Mouse (Mus musculus) hindbrain, embryonic 16.5 days (tissue): ENCODE results near the gene Taar6. TPM values are rescaled to one million over a fixed set of nuclear protein-coding genes. Genes with fewer than 3 reads are reported as not detected.

Experiments
- ATAC-seq: fragments of 200-750 bp; cut with Nextera tagmentation; 2 replicates; pipeline ENCODE4 v1.8.0; 2017; ENCODE audit warnings: moderate TSS enrichment, moderate library complexity
- H3K27ac ChIP-seq: fragments of 300-500 bp; sonication (generic); 2 replicates; pipeline ENCODE4 v1.5.1; 2014; ENCODE audit warnings: low read depth, mild to moderate bottlenecking, control low read depth, low read length, moderate library complexity
- H3K27me3 ChIP-seq: fragments of 300-500 bp; sonication (generic); replicated peaks from 2 replicates; pipeline ENCODE4 v1.6.1; 2014; ENCODE audit warnings: low read length; ENCODE audit not compliant: control insufficient read depth, insufficient read depth
- H3K36me3 ChIP-seq: fragments of 300-500 bp; sonication (generic); 2 replicates; pipeline ENCODE4 v1.6.1; 2014; ENCODE audit warnings: mild to moderate bottlenecking, low read length, moderate library complexity, mixed read lengths; ENCODE audit not compliant: control insufficient read depth, insufficient read depth
- H3K4me1 ChIP-seq: fragments of 300-500 bp; sonication (generic); 2 replicates; pipeline ENCODE4 v1.6.1; 2014; ENCODE audit warnings: low read depth, low read length; ENCODE audit not compliant: control insufficient read depth, insufficient read depth
- H3K4me2 ChIP-seq: fragments of 300-500 bp; sonication (generic); 2 replicates; pipeline ENCODE4 v1.6.1; 2014; ENCODE audit warnings: mild to moderate bottlenecking, low read length, control low read depth, moderate library complexity
- H3K4me3 ChIP-seq: fragments of 300-500 bp; sonication (generic); 2 replicates; pipeline ENCODE4 v1.5.1; 2014; ENCODE audit warnings: mild to moderate bottlenecking, low read length, control low read depth, moderate library complexity
- H3K9ac ChIP-seq: fragments of 300-500 bp; sonication (generic); 2 replicates; pipeline ENCODE4 v1.6.1; 2014; ENCODE audit warnings: low read depth, mild to moderate bottlenecking, control low read depth, low read length, moderate library complexity
- H3K9me3 ChIP-seq: fragments of 300-500 bp; sonication (generic); 2 replicates; pipeline ENCODE4 v1.6.1; 2014; ENCODE audit warnings: mild to moderate bottlenecking, low read length, moderate library complexity; ENCODE audit not compliant: control insufficient read depth
- WGBS: fragments of 180-500 bp; shearing (Covaris S2); extraction: QIAGEN DNeasy Blood & Tissue Kit; methylation state at CpG from one replicate; pipeline ENCODE4 v1.1.7; 2014; 5-methylcytosine and 5-hydroxymethylcytosine counted together
- polyA plus RNA-seq: library from polyadenylated mRNA; unstranded; fragments of >200 nt; fragmentation: Nextera tagmentation; extraction: Ambion mirVana; gene quantifications from 2 replicates; pipeline ENCODE4 v1.2.1, GENCODE M21; 2015

Taar6 gene
- polyA plus RNA-seq, 1 experiment from 2014 or later = not detected

GRCm38 (mm10) chr10:23978901-23979705, 6.3 kb downstream of the Taar6 start:
- Histone ChIP-seq H3K4me2 (no peak overlapping the region), H3K27ac (no peak overlapping the region), H3K4me3 (no peak overlapping the region), H3K27me3 (no peaks in the 10 kb centered on the region), H3K36me3 (no peaks in the 10 kb centered on the region), H3K4me1 (no peaks in the 10 kb centered on the region), H3K9me3 (no peaks in the 10 kb centered on the region), H3K9ac (no peak overlapping the region)
- ATAC-seq = peak; percentile 87
- 44% methylated on average over 16 of the region's 16 CpGs for WGBS

- ATAC-seq = no peak
- H3K4me3 ChIP-seq = no peak overlapping the region
- 43% methylated on average over 4 of the region's 4 CpGs for WGBS
These were observed 7.5 kb downstream of the Taar6 start for GRCm38 (mm10) chr10:23977958-23978357.

GRCm38 (mm10) chr10:23971256-23971655, 14.2 kb downstream of the Taar6 start:
- Histone ChIP-seq H3K27ac (no peak overlapping the region), H3K9me3 (no peaks in the 10 kb centered on the region), H3K4me2 (no peak overlapping the region), H3K36me3 (no peaks in the 10 kb centered on the region), H3K27me3 (no peaks in the 10 kb centered on the region), H3K4me3 (no peak overlapping the region), H3K4me1 (no peaks in the 10 kb centered on the region), H3K9ac (no peak overlapping the region)
- no peak for ATAC-seq
- 90% methylated on average over 5 of the region's 5 CpGs for WGBS

More at GRCm38 (mm10) chr10:23977958-23978357, 7.5 kb downstream of the Taar6 start:
- Histone ChIP-seq H3K36me3 (no peaks in the 10 kb centered on the region), H3K4me2 (no peak overlapping the region), H3K27ac (no peak overlapping the region), H3K27me3 (no peaks in the 10 kb centered on the region), H3K9me3 (no peaks in the 10 kb centered on the region), H3K9ac (no peak overlapping the region), H3K4me1 (no peaks in the 10 kb centered on the region)

GRCm38 (mm10) chr10:23970656-23971165, 14.7 kb downstream of the Taar6 start, which contains the start of gene Taar5:
TSS of gene Taar5 (plus strand) at chr10:23970706.
- H3K27ac ChIP-seq = no peak within 1 kb of the TSS
- H3K36me3 ChIP-seq = no peaks in the 10 kb centered on the region
- no peak within 1 kb of the TSS for H3K9ac ChIP-seq
- H3K4me2 ChIP-seq = no peak within 1 kb of the TSS
- 90% methylated on average over 11 of the region's 11 CpGs for WGBS
- H3K27me3 ChIP-seq = no peaks in the 10 kb centered on the region
- H3K9me3 ChIP-seq = no peaks in the 10 kb centered on the region
- no peak for ATAC-seq
- H3K4me1 ChIP-seq = no peaks in the 10 kb centered on the region
- no peak within 1 kb of the TSS for H3K4me3 ChIP-seq

- no peaks in the 10 kb centered on the region for H3K27me3 ChIP-seq
- no peak overlapping the region for H3K4me2 ChIP-seq
- no peaks in the 10 kb centered on the region for H3K36me3 ChIP-seq
- no peak for ATAC-seq
- H3K4me1 ChIP-seq = no peaks in the 10 kb centered on the region
- H3K9me3 ChIP-seq = no peaks in the 10 kb centered on the region
- no peak overlapping the region for H3K9ac ChIP-seq
- H3K4me3 ChIP-seq = no peak overlapping the region
- no peak overlapping the region for H3K27ac ChIP-seq
- 91% methylated on average over 6 of the region's 6 CpGs for WGBS
These were observed 20.4 kb downstream of the Taar6 start for GRCm38 (mm10) chr10:23964921-23965610.

GRCm38 (mm10) chr10:23963444-23963843, 22.0 kb downstream of the Taar6 start:
- Histone ChIP-seq H3K4me3 (no peak overlapping the region), H3K4me1 (no peaks in the 10 kb centered on the region), H3K27ac (no peak overlapping the region), H3K36me3 (no peaks in the 10 kb centered on the region), H3K9me3 (no peaks in the 10 kb centered on the region), H3K9ac (no peak overlapping the region), H3K4me2 (no peak overlapping the region), H3K27me3 (no peaks in the 10 kb centered on the region)
- no peak for ATAC-seq
- WGBS = 38% methylated on average over 3 of the region's 3 CpGs

GRCm38 (mm10) chr10:23960444-23960915, 25.0 kb downstream of the Taar6 start, which contains the start of gene Taar4:
TSS of gene Taar4 (plus strand) at chr10:23960494.
- no peak for ATAC-seq
- Histone ChIP-seq H3K9ac (no peak within 1 kb of the TSS), H3K4me3 (no peak within 1 kb of the TSS), H3K4me1 (no peaks in the 10 kb centered on the region), H3K4me2 (no peak within 1 kb of the TSS), H3K9me3 (no peaks in the 10 kb centered on the region), H3K27me3 (no peaks in the 10 kb centered on the region), H3K36me3 (no peaks in the 10 kb centered on the region), H3K27ac (no peak within 1 kb of the TSS)
- 95% methylated on average over 13 of the region's 13 CpGs for WGBS

- 70% methylated on average over 3 of the region's 3 CpGs for WGBS
These were observed 26.4 kb downstream of the Taar6 start for GRCm38 (mm10) chr10:23959071-23959470.

GRCm38 (mm10) chr10:23951714-23952113, 33.7 kb downstream of the Taar6 start:
- no peaks in the 10 kb centered on the region for H3K4me1 ChIP-seq
- no peaks in the 10 kb centered on the region for H3K27me3 ChIP-seq
- WGBS = 83% methylated on average over 6 of the region's 6 CpGs

More at GRCm38 (mm10) chr10:23959071-23959470, 26.4 kb downstream of the Taar6 start:
- no peak overlapping the region for H3K4me3 ChIP-seq
- no peaks in the 10 kb centered on the region for H3K27me3 ChIP-seq
- no peak overlapping the region for H3K4me2 ChIP-seq
- H3K9me3 ChIP-seq = no peaks in the 10 kb centered on the region
- H3K4me1 ChIP-seq = no peaks in the 10 kb centered on the region
- H3K36me3 ChIP-seq = no peaks in the 10 kb centered on the region
- no peak for ATAC-seq
- H3K9ac ChIP-seq = no peak overlapping the region
- H3K27ac ChIP-seq = no peak overlapping the region

More at GRCm38 (mm10) chr10:23951714-23952113, 33.7 kb downstream of the Taar6 start:
- Histone ChIP-seq H3K27ac (no peak overlapping the region), H3K4me3 (no peak overlapping the region), H3K4me2 (no peak overlapping the region), H3K9ac (no peak overlapping the region), H3K36me3 (no peaks in the 10 kb centered on the region), H3K9me3 (no peaks in the 10 kb centered on the region)
- ATAC-seq = no peak
